Mouse (Mus musculus): Measurements from ENCODE around the gene Sufu. TPM values are rescaled to one million over a fixed set of nuclear protein-coding genes. Genes with fewer than 3 reads are reported as not detected.
A peak's percentile ranks its signal among the peaks of the same experiment; 100 is the strongest.

The Sufu gene
- total and polyA plus RNA-seq, 3 experiments, result 11.4 to 42.5 TPM; not detected in 1

DNA sequence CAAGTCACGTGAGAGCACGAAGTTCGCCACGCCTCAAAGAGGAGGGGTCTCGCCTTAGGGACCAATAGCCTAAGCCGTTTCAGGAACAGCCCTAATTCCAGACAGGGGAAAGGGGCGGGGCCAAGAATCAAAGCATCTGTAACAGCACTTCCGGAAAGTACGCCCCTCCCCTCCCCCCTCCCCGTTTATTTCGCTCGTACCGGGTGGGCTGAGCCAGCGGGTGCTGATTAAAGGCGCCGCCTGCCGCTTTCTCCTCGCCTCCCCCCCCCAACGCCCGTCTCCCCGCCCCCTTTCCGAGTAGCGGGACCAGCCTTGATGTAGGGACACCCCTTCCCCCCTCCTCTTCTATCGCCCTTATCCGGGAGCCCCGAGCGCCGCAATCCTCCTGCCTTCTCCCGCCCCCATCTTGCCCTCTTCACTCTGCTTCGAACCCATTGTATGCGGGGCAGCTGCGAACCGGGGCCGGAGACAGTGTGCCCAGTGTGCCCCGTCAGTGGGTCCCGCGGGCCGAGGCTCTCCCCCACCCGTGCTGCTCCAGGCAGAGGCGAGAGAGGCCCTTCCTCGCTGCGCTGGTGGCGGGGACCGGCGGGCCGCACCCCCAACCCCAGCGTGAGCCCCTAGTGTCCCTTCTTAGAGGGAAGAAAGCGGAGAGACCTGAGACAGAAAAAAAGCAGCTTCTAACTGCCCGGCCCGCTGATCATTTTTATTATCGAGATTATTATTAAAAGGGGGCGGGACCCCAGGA, 103.3 kb downstream of the Sufu start:
- Histone ChIP-seq H3K36me3 (ENCODE audit: control insufficient read depth in 1 of 2, insufficient read depth in 2 of 2, low read length in 2 of 2) (peaks cover 0 to 6% of the 10 kb centered on the region in 2 experiments; a peak in 2 of 4 replicates), H3K4me1 (ENCODE audit: control insufficient read depth in 1 of 2, insufficient read depth in 2 of 2, low read length in 2 of 2) (peaks cover 4 to 10% of the 10 kb centered on the region in 2 experiments; a peak in 3 of 4 replicates), H3K9me3 (replicated peaks; ENCODE audit: insufficient read depth, low read length) (no peaks in the 10 kb centered on the region), H3K27me3 (ENCODE audit: control insufficient read depth in 1 of 2, insufficient read depth in 2 of 2, low read length in 2 of 2) (no peaks in the 10 kb centered on the region), H3K79me2 (ENCODE audit: control insufficient read depth, insufficient read depth, low read length, poor library complexity) (peaks cover 42% of the 10 kb centered on the region), H3K9ac (ENCODE audit: control insufficient read depth, low read depth, low read length, poor library complexity, severe bottlenecking) (peak overlapping the region; percentile 97), H3K27ac (ENCODE audit: control insufficient read depth, low read depth, low read length) (peak overlapping the region; percentile 96), H3K4me3 (ENCODE audit: control insufficient read depth in 1 of 2, insufficient read depth in 1 of 2, low read depth in 2 of 2, low read length in 2 of 2) (peak overlapping the region; percentile 76 to 82)
- DNase-seq (ENCODE audit: low read depth, low spot score), result peak; percentile 100
- TF ChIP-seq BHLHE40 (IDR thresholded peaks at IDR 0.05; ENCODE audit: borderline replicate concordance, low read depth, low read length) (peak; percentile 98), HCFC1 (IDR thresholded peaks at IDR 0.05; ENCODE audit: low read depth, low read length) (peak; percentile 79), RCOR1 (IDR thresholded peaks at IDR 0.05; ENCODE audit: low read depth, low read length) (peak; percentile 42; the same call in 1 of the 2 replicates), MYC (IDR thresholded peaks at IDR 0.05; ENCODE audit: low read depth, low read length) (peak; percentile 68; the same call in 1 of the 2 replicates), POLR2A (IDR thresholded peaks at IDR 0.05; ENCODE audit: control insufficient read depth in 1 of 2, insufficient read depth in 1 of 2, low read depth in 1 of 2, low read length in 2 of 2, poor library complexity in 1 of 2) (peak; percentile 52 to 75; a peak in 3 of 4 replicates), MAFK (IDR thresholded peaks at IDR 0.05; ENCODE audit: borderline replicate concordance, low read depth, low read length) (no peak), UBTF (IDR thresholded peaks at IDR 0.05; ENCODE audit: borderline replicate concordance, insufficient read depth, low read depth, low read length) (peak; percentile 45; the same call in 1 of the 2 replicates), POLR2AphosphoS2 (IDR thresholded peaks at IDR 0.05; ENCODE audit: low read length) (peak; percentile 43), ETS1 (IDR thresholded peaks at IDR 0.05; ENCODE audit: low read depth, low read length) (peak; percentile 77), CHD2 (IDR thresholded peaks at IDR 0.05; ENCODE audit: low read length) (no peak), MEF2A (IDR thresholded peaks at IDR 0.05; ENCODE audit: extremely low read depth, insufficient replicate concordance, low read depth, low read length, poor library complexity, severe bottlenecking) (no peak), POLR2AphosphoS5 (IDR thresholded peaks at IDR 0.05; ENCODE audit: borderline replicate concordance, low read depth, low read length) (peak; percentile 31; the same call in 1 of the 2 replicates), CHD1 (IDR thresholded peaks at IDR 0.05; ENCODE audit: low read depth, low read length) (no peak; the same call in 1 of the 2 replicates), KAT2A (conservative IDR thresholded peaks at IDR 0.05; ENCODE audit: low read depth, low read length) (no peak), NRF1 (IDR thresholded peaks at IDR 0.05; ENCODE audit: insufficient read depth, low read depth, low read length, poor library complexity, severe bottlenecking) (no peak), MXI1 (IDR thresholded peaks at IDR 0.05; ENCODE audit: low read depth, low read length) (no peak; the same call in 1 of the 2 replicates), TCF12 (IDR thresholded peaks at IDR 0.05; ENCODE audit: low read depth, low read length) (peak; percentile 38; the same call in 1 of the 2 replicates), JUND (IDR thresholded peaks at IDR 0.05; ENCODE audit: low read depth, low read length) (no peak), ELF1 (IDR thresholded peaks at IDR 0.05; ENCODE audit: low read depth, low read length) (peak; percentile 98), ZKSCAN1 (IDR thresholded peaks at IDR 0.05; ENCODE audit: low read depth, low read length) (no peak), TBP (IDR thresholded peaks at IDR 0.05; ENCODE audit: low read depth, low read length) (peak; percentile 41), RAD21 (IDR thresholded peaks at IDR 0.05; ENCODE audit: low read depth, low read length) (no peak), E2F4 (IDR thresholded peaks at IDR 0.05; ENCODE audit: borderline replicate concordance, low read depth, low read length) (no peak), EP300 (IDR thresholded peaks at IDR 0.05; ENCODE audit: low read depth in 1 of 2, low read length in 2 of 2) (no peak; a peak in 2 of 4 replicates), MAX (IDR thresholded peaks at IDR 0.05; ENCODE audit: low read length) (peak; percentile 92), CTCF (IDR thresholded peaks at IDR 0.05 in 2 of 3, conservative IDR thresholded peaks at IDR 0.05 in 1 of 3; ENCODE audit: control insufficient read depth in 1 of 3, insufficient read depth in 1 of 3, low read depth in 2 of 3, low read length in 3 of 3, poor library complexity in 1 of 3, severe bottlenecking in 1 of 3) (no peak), ZC3H11A (IDR thresholded peaks at IDR 0.05; ENCODE audit: low read depth, low read length) (no peak), MYB (IDR thresholded peaks at IDR 0.05; ENCODE audit: low read depth, low read length) (no peak), TAL1 (IDR thresholded peaks at IDR 0.05; ENCODE audit: low read length) (no peak), SIN3A (IDR thresholded peaks at IDR 0.05; ENCODE audit: low read length) (peak; percentile 96; the same call in 1 of the 2 replicates), GATA1 (IDR thresholded peaks at IDR 0.05; ENCODE audit: low read depth, low read length) (no peak), ZNF384 (IDR thresholded peaks at IDR 0.05; ENCODE audit: low read depth, low read length) (no peak; the same call in 1 of the 2 replicates), NELFE (IDR thresholded peaks at IDR 0.05; ENCODE audit: low read depth, low read length) (no peak), USF1 (IDR thresholded peaks at IDR 0.05; ENCODE audit: low read depth, low read length) (peak; percentile 97), GABPA (IDR thresholded peaks at IDR 0.05; ENCODE audit: low read depth, low read length) (no peak), ZMIZ1 (IDR thresholded peaks at IDR 0.05; ENCODE audit: low read depth, low read length) (peak; percentile 25; the same call in 1 of the 2 replicates)
